Mouse (Mus musculus): ENCODE data around the gene Foxo3. TPM values are rescaled to one million over a fixed set of nuclear protein-coding genes. Genes with fewer than 3 reads are reported as not detected.

Foxo3 gene
- polyA plus RNA-seq, 1 experiment from 2014 or later = 5.0 TPM

- Histone ChIP-seq H3K4me1 (replicated peaks; ENCODE audit: control insufficient read depth, insufficient read depth, low read length) (no peaks in the 10 kb centered on the region), H3K27ac (ENCODE audit: low read depth, low read length) (no peak overlapping the region), H3K4me2 (replicated peaks; ENCODE audit: low read depth, low read length) (no peak overlapping the region), H3K4me3 (ENCODE audit: low read depth, low read length) (no peak overlapping the region), H3K27me3 (ENCODE audit: control insufficient read depth, insufficient read depth, low read length) (no peaks in the 10 kb centered on the region), H3K9ac (ENCODE audit: low read depth, low read length) (no peak overlapping the region), H3K9me3 (ENCODE audit: control insufficient read depth, low read length) (no peaks in the 10 kb centered on the region), H3K36me3 (ENCODE audit: control insufficient read depth, insufficient read depth, low read length) (no peaks in the 10 kb centered on the region)
- 62% methylated on average over 5 of the region's 5 CpGs for WGBS
- DNase-seq (ENCODE audit: low spot score) = peak; percentile 63
- no peak for ATAC-seq (ENCODE audit: low FRiP score)
These were observed 14.8 kb upstream of the Foxo3 start for GRCm38 (mm10) chr10:42291360-42291759.

GRCm38 (mm10) chr10:42287666-42288065 lies 11.1 kb upstream of the Foxo3 start:
- ATAC-seq (ENCODE audit: low FRiP score) (no peak), DNase-seq (ENCODE audit: low spot score) (no peak)
- H3K36me3 ChIP-seq (ENCODE audit: control insufficient read depth, insufficient read depth, low read length) = no peaks in the 10 kb centered on the region
- H3K9me3 ChIP-seq (ENCODE audit: control insufficient read depth, low read length) = no peaks in the 10 kb centered on the region
- WGBS = 53% methylated on average over 1 of the region's 1 CpGs
- H3K4me3 ChIP-seq (ENCODE audit: low read depth, low read length) = no peak overlapping the region
- no peak overlapping the region for H3K9ac ChIP-seq (ENCODE audit: low read depth, low read length)
- H3K27ac ChIP-seq (ENCODE audit: low read depth, low read length) = no peak overlapping the region
- no peaks in the 10 kb centered on the region for H3K27me3 ChIP-seq (ENCODE audit: control insufficient read depth, insufficient read depth, low read length)
- H3K4me1 ChIP-seq (replicated peaks; ENCODE audit: control insufficient read depth, insufficient read depth, low read length) = no peaks in the 10 kb centered on the region
- no peak overlapping the region for H3K4me2 ChIP-seq (replicated peaks; ENCODE audit: low read depth, low read length)

GRCm38 (mm10) chr10:42278307-42278850 lies 1.8 kb upstream of the Foxo3 start:
- Histone ChIP-seq H3K4me1 (replicated peaks; ENCODE audit: control insufficient read depth, insufficient read depth, low read length) (peaks cover 5% of the 10 kb centered on the region; the same call in 1 of the 2 replicates), H3K9me3 (ENCODE audit: control insufficient read depth, low read length) (no peaks in the 10 kb centered on the region), H3K27me3 (ENCODE audit: control insufficient read depth, insufficient read depth, low read length) (peaks cover 12% of the 10 kb centered on the region), H3K36me3 (ENCODE audit: control insufficient read depth, insufficient read depth, low read length) (no peaks in the 10 kb centered on the region), H3K4me3 (ENCODE audit: low read depth, low read length) (peak overlapping the region; percentile 79), H3K9ac (ENCODE audit: low read depth, low read length) (peak overlapping the region; percentile 49), H3K27ac (ENCODE audit: low read depth, low read length) (peak overlapping the region; percentile 92), H3K4me2 (replicated peaks; ENCODE audit: low read depth, low read length) (peak overlapping the region; percentile 98)
- no peak; the same call in 1 of the 2 replicates for ATAC-seq (ENCODE audit: low FRiP score)
- DNase-seq (ENCODE audit: low spot score) = no peak
- under 1% methylated on average over 38 of the region's 38 CpGs for WGBS

GRCm38 (mm10) chr10:42277476-42278306 lies 1.1 kb upstream of the Foxo3 start:
- no peaks in the 10 kb centered on the region for H3K36me3 ChIP-seq (ENCODE audit: control insufficient read depth, insufficient read depth, low read length)
- peak; percentile 93 for ATAC-seq (ENCODE audit: low FRiP score)

GRCm38 (mm10) chr10:42275871-42276501 lies 569 bp downstream of the Foxo3 start:
- H3K9ac ChIP-seq (ENCODE audit: low read depth, low read length) = peak overlapping the region; percentile 73
- H3K27me3 ChIP-seq (ENCODE audit: control insufficient read depth, insufficient read depth, low read length) = peaks cover 14% of the 10 kb centered on the region
- H3K4me1 ChIP-seq (replicated peaks; ENCODE audit: control insufficient read depth, insufficient read depth, low read length) = peaks cover 5% of the 10 kb centered on the region; the same call in 1 of the 2 replicates
- peak; percentile 74 for DNase-seq (ENCODE audit: low spot score)
- WGBS = under 1% methylated on average over 35 of the region's 40 CpGs
- no peaks in the 10 kb centered on the region for H3K9me3 ChIP-seq (ENCODE audit: control insufficient read depth, low read length)
- peak overlapping the region; percentile 98 for H3K4me2 ChIP-seq (replicated peaks; ENCODE audit: low read depth, low read length)
- H3K27ac ChIP-seq (ENCODE audit: low read depth, low read length) = peak overlapping the region; percentile 92
- no peak for ATAC-seq (ENCODE audit: low FRiP score)
- H3K4me3 ChIP-seq (ENCODE audit: low read depth, low read length) = peak overlapping the region; percentile 79
- H3K36me3 ChIP-seq (ENCODE audit: control insufficient read depth, insufficient read depth, low read length) = no peaks in the 10 kb centered on the region

More at GRCm38 (mm10) chr10:42277476-42278306, 1.1 kb upstream of the Foxo3 start:
- H3K9ac ChIP-seq (ENCODE audit: low read depth, low read length) = peak overlapping the region; percentile 73
- H3K4me2 ChIP-seq (replicated peaks; ENCODE audit: low read depth, low read length) = peak overlapping the region; percentile 98
- peak overlapping the region; percentile 79 for H3K4me3 ChIP-seq (ENCODE audit: low read depth, low read length)
- H3K27me3 ChIP-seq (ENCODE audit: control insufficient read depth, insufficient read depth, low read length) = peaks cover 14% of the 10 kb centered on the region
- WGBS = under 1% methylated on average over 78 of the region's 78 CpGs
- peak; percentile 97 for DNase-seq (ENCODE audit: low spot score)
- H3K27ac ChIP-seq (ENCODE audit: low read depth, low read length) = peak overlapping the region; percentile 92
- no peaks in the 10 kb centered on the region for H3K9me3 ChIP-seq (ENCODE audit: control insufficient read depth, low read length)
- H3K4me1 ChIP-seq (replicated peaks; ENCODE audit: control insufficient read depth, insufficient read depth, low read length) = peaks cover 5% of the 10 kb centered on the region; the same call in 1 of the 2 replicates

GRCm38 (mm10) chr10:42275401-42275870 lies 1.1 kb downstream of the Foxo3 start:
- Histone ChIP-seq H3K27ac (ENCODE audit: low read depth, low read length) (0 out of 2 replicates have a peak overlapping the region, but pooled peaks have one; percentile 92), H3K27me3 (ENCODE audit: control insufficient read depth, insufficient read depth, low read length) (peaks cover 14% of the 10 kb centered on the region), H3K36me3 (ENCODE audit: control insufficient read depth, insufficient read depth, low read length) (no peaks in the 10 kb centered on the region), H3K9me3 (ENCODE audit: control insufficient read depth, low read length) (no peaks in the 10 kb centered on the region), H3K4me3 (ENCODE audit: low read depth, low read length) (peak overlapping the region; percentile 79), H3K4me1 (replicated peaks; ENCODE audit: control insufficient read depth, insufficient read depth, low read length) (peaks cover 5% of the 10 kb centered on the region; the same call in 1 of the 2 replicates), H3K4me2 (replicated peaks; ENCODE audit: low read depth, low read length) (peak overlapping the region; percentile 98), H3K9ac (ENCODE audit: low read depth, low read length) (peak overlapping the region; percentile 73)
- WGBS = under 1% methylated on average over 43 of the region's 54 CpGs
- no peak for ATAC-seq (ENCODE audit: low FRiP score)
- peak; percentile 66 for DNase-seq (ENCODE audit: low spot score)

GRCm38 (mm10) chr10:42274712-42275400 lies 1.7 kb downstream of the Foxo3 start:
- no peak overlapping the region for H3K27ac ChIP-seq (ENCODE audit: low read depth, low read length)
- under 1% methylated on average over 46 of the region's 65 CpGs for WGBS

More at GRCm38 (mm10) chr10:42274712-42275400, 1.7 kb downstream of the Foxo3 start:
- Histone ChIP-seq H3K9me3 (ENCODE audit: control insufficient read depth, low read length) (no peaks in the 10 kb centered on the region), H3K4me1 (replicated peaks; ENCODE audit: control insufficient read depth, insufficient read depth, low read length) (peaks cover 5% of the 10 kb centered on the region; the same call in 1 of the 2 replicates), H3K4me3 (ENCODE audit: low read depth, low read length) (peak overlapping the region; percentile 79), H3K27me3 (ENCODE audit: control insufficient read depth, insufficient read depth, low read length) (peaks cover 14% of the 10 kb centered on the region), H3K4me2 (replicated peaks; ENCODE audit: low read depth, low read length) (peak overlapping the region; percentile 98), H3K9ac (ENCODE audit: low read depth, low read length) (peak overlapping the region; percentile 73), H3K36me3 (ENCODE audit: control insufficient read depth, insufficient read depth, low read length) (no peaks in the 10 kb centered on the region)
- DNase-seq (ENCODE audit: low spot score) (no peak), ATAC-seq (ENCODE audit: low FRiP score) (no peak)

All from hindbrain, embryonic 11.5 days (tissue).